Mouse (Mus musculus) spleen, adult 18-20 months (tissue): ENCODE results near the gene Tango2.

ENCODE experiments used
- DNase-seq, 2 experiments: peaks; one replicate each; pipeline ENCODE4 v3.0.0; 2022; ENCODE audit warnings: mixed read lengths in 2 of 2

Gene Tango2

GRCm38 (mm10) chr16:18250828-18251790 lies 96.8 kb downstream of the Tango2 start:
- no peak for DNase-seq
